Comparison of ENCODE assay signal across 8 mouse cellular contexts in the genomic region with DNA sequence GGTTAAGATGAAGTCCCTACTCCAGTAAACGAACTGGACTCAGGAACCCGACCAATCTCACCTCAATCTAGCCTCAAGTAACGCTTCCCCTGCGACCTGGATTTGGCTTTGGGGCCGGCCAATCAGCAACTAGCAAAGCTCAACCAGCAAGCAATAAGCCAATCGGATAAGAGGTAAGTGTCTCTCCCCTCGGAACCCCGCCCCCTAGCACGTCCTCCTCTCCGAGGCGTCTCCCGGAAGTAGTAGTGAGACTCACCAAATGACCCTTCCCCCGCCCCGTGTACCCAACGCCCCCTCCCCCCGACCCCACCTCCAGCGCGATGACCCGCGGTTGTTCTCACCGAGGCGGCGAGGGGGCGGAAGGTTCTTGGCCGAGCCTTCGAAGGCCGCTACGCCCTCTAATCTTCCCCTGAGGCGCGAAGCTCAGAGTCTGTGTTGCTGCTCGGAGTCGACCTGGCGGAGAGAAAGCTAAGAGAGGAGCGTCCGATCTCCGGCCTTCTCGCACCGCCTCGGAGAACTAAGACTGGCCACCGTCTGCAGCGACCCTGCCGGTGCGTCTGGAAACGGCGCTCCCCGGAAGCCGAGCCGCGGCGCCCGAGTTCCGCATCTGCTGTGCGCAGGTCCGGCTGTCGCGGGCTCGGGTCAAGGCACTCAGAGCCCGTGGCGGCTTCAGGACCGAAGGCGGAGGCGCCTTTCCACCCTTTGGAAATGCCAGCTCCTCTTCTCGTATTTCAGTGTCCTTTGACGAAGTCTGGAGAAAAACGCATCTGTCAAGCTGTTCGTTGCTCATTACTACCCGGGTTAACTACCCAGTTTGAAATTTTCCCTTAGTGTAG. TPM values are rescaled to one million over a fixed set of nuclear protein-coding genes. Genes with fewer than 3 reads are reported as not detected.
DNase-seq lines count a peak whose midpoint lies in the region; ATAC-seq and TF ChIP-seq lines count a peak whose summit lies in the region.

Gene Rnf6, minus strand, starts transcription at position 677 of the 836 bp plus-strand sequence.

- H3K36me3 ChIP-seq in heart, embryonic 12.5 days: peaks cover 31% of the 10 kb centered on the region
- H3K36me3 ChIP-seq in kidney, postnatal 0 days (ENCODE audit: insufficient read depth, low read length): peaks cover 17% of the 10 kb centered on the region; the same call in 1 of the 2 replicates
- H3K36me3 ChIP-seq in liver, embryonic 11.5 days (ENCODE audit: control insufficient read depth, insufficient read depth, low read length): peaks cover 11% of the 10 kb centered on the region
- H3K36me3 ChIP-seq in stomach, embryonic 14.5 days (ENCODE audit: control insufficient read depth, insufficient read depth, low read length): peaks cover 19% of the 10 kb centered on the region

- ATAC-seq in erythroid progenitor cell, adult 5-6 weeks (replicated peaks; ENCODE audit: low FRiP score, poor library complexity, severe bottlenecking): peak; percentile 99
- peak; percentile 100 for ATAC-seq in heart, embryonic 12.5 days (ENCODE audit: insufficient number of reproducible peaks, low FRiP score)
- peak; percentile 100 for ATAC-seq in kidney, postnatal 0 days (replicated peaks; ENCODE audit: low FRiP score, low read depth)
- ATAC-seq in liver, embryonic 11.5 days (replicated peaks; ENCODE audit: low FRiP score): peak; percentile 99
- peak; percentile 99 for ATAC-seq in stomach, embryonic 14.5 days (ENCODE audit: insufficient number of reproducible peaks, insufficient read depth, low FRiP score, low read depth)

- WGBS in heart, embryonic 12.5 days: under 1% methylated on average over 67 of the region's 67 CpGs
- under 1% methylated on average over 67 of the region's 67 CpGs for WGBS in kidney, postnatal 0 days
- WGBS in liver, embryonic 11.5 days: under 1% methylated on average over 65 of the region's 67 CpGs
- under 1% methylated on average over 67 of the region's 67 CpGs for WGBS in stomach, embryonic 14.5 days

- H3K27ac ChIP-seq in heart, embryonic 12.5 days (ENCODE audit: poor library complexity, severe bottlenecking): peak within 1 kb of the TSS; percentile 98
- peak within 1 kb of the TSS; percentile 99 for H3K27ac ChIP-seq in kidney, postnatal 0 days
- H3K27ac ChIP-seq in liver, embryonic 11.5 days (ENCODE audit: low read depth, low read length): peak within 1 kb of the TSS; percentile 98
- H3K27ac ChIP-seq in stomach, embryonic 14.5 days (ENCODE audit: low read length): peak within 1 kb of the TSS; percentile 98

- peak; percentile 95 for DNase-seq in CD4-positive helper T cell, adult 2 months (ENCODE audit: low read depth, low spot score)
- peak; percentile 91 for DNase-seq in brain, embryonic 18.5 days (ENCODE audit: low read depth, low spot score)
- DNase-seq in kidney, postnatal 0 days (ENCODE audit: low spot score): peak; percentile 99
- peak; percentile 91 for DNase-seq in liver, embryonic 11.5 days (ENCODE audit: low spot score)
- peak; percentile 93 for DNase-seq in naive thymus-derived CD4-positive, alpha-beta T cell, adult 2 months (ENCODE audit: low read depth)

- peak within 1 kb of the TSS; percentile 81 for H3K4me3 ChIP-seq in heart, embryonic 12.5 days
- H3K4me3 ChIP-seq in kidney, postnatal 0 days (replicated peaks; ENCODE audit: low read depth, low read length): peak within 1 kb of the TSS; percentile 68
- H3K4me3 ChIP-seq in liver, embryonic 11.5 days (ENCODE audit: low read depth, low read length): peak within 1 kb of the TSS; percentile 70
- peak within 1 kb of the TSS; percentile 71 for H3K4me3 ChIP-seq in stomach, embryonic 14.5 days (ENCODE audit: low read depth, low read length)

- peak; percentile 34 for TF ChIP-seq CTCF in kidney, postnatal 0 days (IDR thresholded peaks at IDR 0.05; ENCODE audit: low read depth)

- H3K4me2 ChIP-seq in heart, embryonic 12.5 days: peak within 1 kb of the TSS; percentile 71
- H3K4me2 ChIP-seq in kidney, postnatal 0 days (ENCODE audit: low read length): peak within 1 kb of the TSS; percentile 63
- H3K4me2 ChIP-seq in liver, embryonic 11.5 days: peak within 1 kb of the TSS; percentile 70
- H3K4me2 ChIP-seq in stomach, embryonic 14.5 days (replicated peaks; ENCODE audit: low read depth, low read length): peak within 1 kb of the TSS; percentile 54

- H3K9me3 ChIP-seq in heart, embryonic 12.5 days (replicated peaks): no peaks in the 10 kb centered on the region
- no peaks in the 10 kb centered on the region for H3K9me3 ChIP-seq in kidney, postnatal 0 days (replicated peaks; ENCODE audit: low read length)
- H3K9me3 ChIP-seq in liver, embryonic 11.5 days (ENCODE audit: control insufficient read depth, low read length): no peaks in the 10 kb centered on the region
- no peaks in the 10 kb centered on the region for H3K9me3 ChIP-seq in stomach, embryonic 14.5 days (ENCODE audit: control insufficient read depth, low read depth, low read length)

- peak within 1 kb of the TSS; percentile 83 for H3K9ac ChIP-seq in heart, embryonic 12.5 days
- H3K9ac ChIP-seq in kidney, postnatal 0 days (ENCODE audit: low read depth, low read length): peak within 1 kb of the TSS; percentile 86
- peak within 1 kb of the TSS; percentile 81 for H3K9ac ChIP-seq in liver, embryonic 11.5 days (ENCODE audit: low read depth, low read length)
- H3K9ac ChIP-seq in stomach, embryonic 14.5 days (replicated peaks; ENCODE audit: low read depth, low read length): peak within 1 kb of the TSS; percentile 73

- H3K4me1 ChIP-seq in heart, embryonic 12.5 days (replicated peaks): peaks cover 8% of the 10 kb centered on the region
- H3K4me1 ChIP-seq in kidney, postnatal 0 days (replicated peaks; ENCODE audit: insufficient read depth, low read length): no peaks in the 10 kb centered on the region
- H3K4me1 ChIP-seq in liver, embryonic 11.5 days (replicated peaks; ENCODE audit: control insufficient read depth, insufficient read depth, low read length): peaks cover 5% of the 10 kb centered on the region
- peaks cover 11% of the 10 kb centered on the region; the same call in 1 of the 2 replicates for H3K4me1 ChIP-seq in stomach, embryonic 14.5 days (ENCODE audit: control insufficient read depth, insufficient read depth, low read length)

- H3K27me3 ChIP-seq in heart, embryonic 12.5 days (replicated peaks): no peaks in the 10 kb centered on the region
- no peaks in the 10 kb centered on the region for H3K27me3 ChIP-seq in kidney, postnatal 0 days (ENCODE audit: insufficient read depth, low read length)
- no peaks in the 10 kb centered on the region for H3K27me3 ChIP-seq in liver, embryonic 11.5 days (replicated peaks; ENCODE audit: control insufficient read depth, insufficient read depth, low read length)
- H3K27me3 ChIP-seq in stomach, embryonic 14.5 days (ENCODE audit: control insufficient read depth, insufficient read depth, low read length): no peaks in the 10 kb centered on the region

RNA-seq across cellular contexts. Expression of gene Rnf6, which starts in this region (rescaled TPM):
- total RNA-seq in erythroid progenitor cell, adult 5-6 weeks (2015; ENCODE audit: low replicate concordance): 23.4 and 24.3 TPM in 2 replicates
- 25.0 and 58.8 TPM in 2 replicates for total RNA-seq in erythroid progenitor cell, adult 5-6 weeks (2017; ENCODE audit: low replicate concordance)
- polyA plus RNA-seq in heart, embryonic 12.5 days (2016; fragmentation: Nextera tagmentation; extraction: Ambion mirVana): 36.6 and 37.8 TPM in 2 replicates
- 54.6 and 63.2 TPM in 2 replicates for polyA plus RNA-seq in kidney, postnatal 0 days (2015; fragmentation: Nextera tagmentation; extraction: Ambion mirVana)
- 31.5 and 32.6 TPM in 2 replicates for polyA plus RNA-seq in liver, embryonic 11.5 days (2014; fragmentation: Nextera tagmentation; extraction: Ambion mirVana)
- 40.6 TPM in 2 replicates for polyA plus RNA-seq in stomach, embryonic 14.5 days (2014; fragmentation: Nextera tagmentation; extraction: Ambion mirVana)

Comparison
In these comparisons a context has a peak if more than half of its experiments do, and no peak if none do; other contexts are left out.
1. Peak in every context shown above with its lines: DNase-seq, ATAC-seq, H3K4me3 ChIP-seq and H3K27ac ChIP-seq.